Mouse (Mus musculus) large intestine, adult 2 months (tissue): ENCODE measurements around the gene Ifitm10. TPM values are rescaled to one million over a fixed set of nuclear protein-coding genes. Genes with fewer than 3 reads are reported as not detected.
"Not testable (repeated sequence)": the region's sequence is repeated elsewhere in the genome, so short reads cannot be mapped to it uniquely, and the experiment has no call there.

Experiments
- DNase-seq: peaks from one replicate; pipeline ENCODE4 v3.0.0-alpha.2; 2012; ENCODE audit warnings: low read depth, low spot score
- WGBS: fragments of 180-500 bp; shearing (Covaris S2); methylation state at CpG from one replicate; pipeline ENCODE4 v1.1.7; 2018; 5-methylcytosine and 5-hydroxymethylcytosine counted together
- polyA plus RNA-seq: library from polyadenylated mRNA; depleted of rRNA; stranded (reverse); fragments of >200 nt; gene quantifications from 2 replicates; pipeline ENCODE4 v1.2.3, GENCODE M21; 2012

Gene Ifitm10
- polyA plus RNA-seq, 1 experiment = 1.3 TPM

DNA sequence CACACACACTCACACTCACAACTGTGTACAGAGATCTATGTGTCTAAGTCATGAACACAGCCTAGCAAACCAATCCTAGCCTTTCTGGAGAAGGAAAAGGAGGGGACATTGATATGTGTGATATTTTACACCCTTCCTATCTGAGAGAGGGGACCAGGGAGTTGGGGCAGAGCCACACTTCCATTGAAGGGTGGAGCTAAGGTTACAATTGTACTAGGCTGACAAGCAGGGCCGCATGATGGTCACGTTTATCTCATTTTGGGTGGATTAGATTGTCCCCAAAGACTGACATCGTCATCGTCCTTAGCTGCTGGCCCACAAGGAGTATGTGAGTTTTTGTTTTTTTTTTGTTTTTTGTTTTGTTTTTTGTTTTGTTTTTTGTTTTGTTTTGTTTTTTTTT lies 42.3 kb downstream of the Ifitm10 start:
- no peak for DNase-seq
- WGBS = 87% methylated on average over 4 of the region's 4 CpGs

- WGBS = 65% methylated on average over 9 of the region's 9 CpGs
- no peak for DNase-seq
Measured at GRCm38 (mm10) chr7:142330271-142330724, 43.3 kb downstream of the Ifitm10 start.

GRCm38 (mm10) chr7:142328507-142328906 lies 45.0 kb downstream of the Ifitm10 start:
- 54% methylated on average over 3 of the region's 3 CpGs for WGBS
- no peak for DNase-seq

- whole genome bisulfite sequencing = 50% methylated on average over 9 of the region's 9 CpGs
- no peak for DNase-seq
Measured at GRCm38 (mm10) chr7:142326714-142327445, 46.7 kb downstream of the Ifitm10 start.

DNA sequence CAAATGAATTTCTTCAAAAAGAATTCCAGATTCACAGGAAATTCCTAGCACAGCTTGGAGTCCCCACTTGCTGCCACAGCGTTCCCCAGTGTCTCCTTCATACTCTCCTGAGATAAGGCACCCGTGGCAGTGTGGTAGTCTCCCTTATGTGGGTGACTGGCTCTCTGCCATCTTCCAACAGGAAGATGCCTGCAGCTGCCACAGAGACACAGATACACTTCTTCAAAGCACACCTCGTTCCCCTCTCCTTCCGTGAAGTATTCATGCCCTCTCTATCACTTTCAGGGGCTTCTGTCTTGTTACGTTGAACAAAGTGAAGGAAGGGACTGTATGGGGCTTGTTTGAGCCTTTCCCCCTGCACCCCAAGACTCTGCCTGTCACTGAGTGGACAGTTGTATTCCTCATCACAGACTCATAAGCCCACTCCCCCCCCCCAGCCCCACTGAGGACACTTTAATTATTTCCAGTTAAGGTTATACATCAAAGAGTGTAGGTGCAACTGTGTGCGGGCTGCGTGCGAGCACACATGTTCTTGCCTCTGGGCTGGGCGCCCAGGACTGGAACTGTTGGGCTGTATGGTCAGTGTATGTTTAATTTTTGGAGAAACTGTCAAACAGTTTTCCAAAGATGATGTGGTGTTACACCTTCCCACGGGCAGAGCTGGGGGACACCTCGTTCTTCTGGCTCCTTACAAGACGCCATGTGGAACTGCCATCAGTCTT lies 50.0 kb downstream of the Ifitm10 start:
- 83% methylated on average over 12 of the region's 12 CpGs for WGBS
- DNase-seq = no peak

- DNase-seq = no peak
- 83% methylated on average over 6 of the region's 6 CpGs for WGBS
Measured at GRCm38 (mm10) chr7:142322641-142323040, 50.9 kb downstream of the Ifitm10 start.

DNA sequence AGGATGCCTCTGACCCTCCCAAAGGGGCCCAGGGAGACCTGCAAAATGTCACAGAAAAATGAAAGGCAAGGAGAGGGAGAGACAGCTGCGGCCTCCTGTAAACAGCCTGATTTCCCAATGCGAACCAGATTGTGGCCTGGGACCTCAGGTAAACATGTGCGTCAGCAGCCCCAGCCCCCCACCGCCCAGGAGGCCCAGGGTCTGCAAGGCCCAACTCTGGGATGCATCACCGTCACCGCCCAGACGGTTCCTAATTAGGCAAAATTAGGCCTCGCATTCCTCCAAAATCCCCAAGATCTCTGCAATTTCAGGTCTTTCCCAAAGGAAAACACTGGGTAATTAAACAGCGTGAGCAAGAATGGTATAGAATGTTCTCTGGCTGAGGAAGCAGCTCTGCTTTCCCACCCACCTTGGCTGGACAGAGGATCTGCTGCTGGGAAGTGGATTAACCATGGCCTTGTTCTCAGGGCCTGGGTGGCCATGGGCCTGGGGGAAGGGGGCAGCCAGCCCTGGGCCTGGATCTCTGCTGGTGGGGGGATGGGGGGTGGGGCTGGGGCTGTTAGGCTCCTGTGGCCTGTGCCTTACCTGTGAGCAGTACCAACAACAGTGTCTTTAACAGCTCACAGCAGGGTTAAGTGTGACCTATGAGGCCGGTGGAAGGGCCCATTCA lies 51.8 kb downstream of the Ifitm10 start:
- 80% methylated on average over 7 of the region's 10 CpGs for WGBS

DNA sequence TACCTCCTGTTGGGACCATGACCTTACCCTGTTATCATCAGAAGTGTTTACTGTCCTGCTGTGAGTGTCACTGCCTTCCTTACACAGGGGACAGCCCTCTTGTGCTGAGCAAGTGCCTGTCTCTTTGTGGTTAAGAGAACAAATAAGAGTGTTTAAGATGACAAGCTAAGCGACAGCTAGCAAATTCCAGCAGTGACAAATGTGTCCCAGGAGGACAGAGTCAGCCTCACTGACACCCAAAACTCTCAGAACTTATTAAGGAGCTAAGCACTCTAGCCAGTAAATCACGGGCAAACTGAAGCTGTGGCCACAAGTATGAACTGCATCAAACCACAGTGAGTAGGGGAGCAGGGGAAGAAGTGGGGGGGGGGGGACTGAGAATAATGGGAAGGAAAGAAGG lies 52.6 kb downstream of the Ifitm10 start:
- DNase-seq = no peak
- WGBS = 40% methylated on average over 2 of the region's 2 CpGs

More for the DNA sequence above, 51.8 kb downstream of the Ifitm10 start:
- DNase-seq = not testable (repeated sequence)

GRCm38 (mm10) chr7:142319124-142319523 lies 54.4 kb downstream of the Ifitm10 start:
- DNase-seq = no peak
- WGBS = 83% methylated on average over 11 of the region's 11 CpGs

DNA sequence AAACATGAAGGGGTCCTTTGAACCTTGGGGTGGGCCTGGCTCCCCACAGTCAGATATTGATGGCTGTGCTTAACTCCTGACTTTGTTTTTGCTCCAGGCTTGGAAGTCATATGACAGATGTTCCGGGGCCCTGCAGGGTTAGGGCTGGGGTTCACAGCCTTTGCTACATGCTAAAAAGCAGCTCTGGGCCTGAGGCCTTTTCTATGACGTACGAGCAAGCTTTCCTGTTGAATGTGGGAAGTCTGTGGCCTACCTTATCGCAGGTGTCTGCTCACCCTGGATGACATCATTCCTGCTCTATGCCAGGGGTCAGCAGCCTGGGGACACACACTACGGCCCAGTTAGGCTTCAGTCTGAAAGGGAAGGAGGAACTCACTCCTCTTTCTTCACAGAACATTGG lies 56.3 kb downstream of the Ifitm10 start:
- WGBS = 78% methylated on average over 5 of the region's 5 CpGs
- no peak for DNase-seq

GRCm38 (mm10) chr7:142316558-142316957 lies 57.0 kb downstream of the Ifitm10 start:
- 42% methylated on average over 6 of the region's 6 CpGs for WGBS

GRCm38 (mm10) chr7:142314600-142315285 lies 58.8 kb downstream of the Ifitm10 start:
- DNase-seq = no peak
- WGBS = 59% methylated on average over 5 of the region's 5 CpGs

More at GRCm38 (mm10) chr7:142316558-142316957, 57.0 kb downstream of the Ifitm10 start:
- no peak for DNase-seq

GRCm38 (mm10) chr7:142303929-142304328 lies 69.6 kb downstream of the Ifitm10 start:
- not testable (repeated sequence) for DNase-seq
- WGBS = 61% methylated on average over 1 of the region's 1 CpGs

GRCm38 (mm10) chr7:142303249-142303648 lies 70.3 kb downstream of the Ifitm10 start, which contains the start of gene Krtap5-4:
Gene Krtap5-4 (plus strand): TSS chr7:142303549.
- WGBS = 17% methylated on average over 3 of the region's 3 CpGs
- DNase-seq = no peak

DNA sequence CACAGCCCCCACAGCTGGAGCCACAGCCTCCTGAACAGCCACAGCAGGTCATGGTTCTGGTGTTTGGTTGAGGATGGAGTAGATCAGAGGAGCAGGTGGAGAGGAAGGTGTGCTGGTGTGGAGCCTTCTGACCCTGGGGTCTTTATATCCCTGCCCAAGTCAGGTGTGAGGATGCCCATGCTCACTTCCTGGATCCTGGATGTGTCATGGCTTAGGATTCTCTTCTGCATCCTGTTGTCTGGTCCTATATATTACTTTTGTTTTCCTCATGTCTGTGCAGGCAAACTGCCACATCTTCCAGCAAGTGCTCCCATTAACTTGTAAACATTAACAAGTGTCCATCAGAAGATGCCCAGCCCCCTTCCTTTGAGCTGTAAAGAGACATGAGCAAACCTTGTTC lies 76.5 kb downstream of the Ifitm10 start, which contains the start of gene Krtap5-1:
TSS of gene Krtap5-1 (minus strand) at position 101 of the 400 bp plus-strand sequence.
- not testable (repeated sequence) for DNase-seq

- 18% methylated on average over 4 of the region's 4 CpGs for WGBS
- DNase-seq = not testable (repeated sequence)
Measured at GRCm38 (mm10) chr7:142296108-142296507, 77.4 kb downstream of the Ifitm10 start.

DNA sequence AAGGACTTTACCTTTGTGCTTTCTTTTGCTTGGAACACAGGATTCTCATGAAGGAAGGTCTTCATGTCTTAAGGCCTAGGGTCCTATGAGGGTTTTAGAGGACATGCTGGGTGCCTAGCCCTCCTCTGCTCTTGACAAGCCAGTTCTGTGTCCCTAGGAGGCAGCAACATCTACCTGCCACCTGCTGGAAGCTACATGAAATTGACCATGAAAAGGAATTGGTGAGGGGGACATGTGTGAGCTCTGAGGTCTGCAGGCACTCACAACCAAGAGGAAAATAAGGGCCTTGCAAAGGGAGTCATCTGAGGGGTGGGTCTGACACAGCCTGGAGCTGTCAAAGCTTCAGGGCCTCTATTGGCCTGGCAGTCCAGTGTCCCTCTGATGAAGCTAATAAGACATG lies 78.1 kb downstream of the Ifitm10 start:
- DNase-seq = no peak

DNA sequence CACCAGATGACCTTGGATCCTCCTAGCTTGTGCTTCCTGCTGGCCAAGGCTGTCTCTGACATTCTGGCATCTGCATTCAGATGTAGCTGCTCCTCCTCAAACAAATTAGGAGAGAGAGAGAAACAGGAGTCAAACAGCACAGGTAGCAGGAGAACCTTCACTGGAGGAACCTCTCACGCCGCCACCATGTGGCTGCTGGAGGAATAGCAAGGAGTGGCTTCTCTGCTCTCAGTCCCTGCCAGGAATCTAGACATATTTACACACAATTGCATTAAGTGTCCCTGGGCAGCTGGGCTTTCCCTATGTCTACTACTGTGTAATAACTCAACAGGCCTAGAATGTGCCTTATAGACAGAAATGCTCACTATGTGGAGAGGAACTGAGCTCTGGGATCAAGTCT lies 79.7 kb downstream of the Ifitm10 start:
- WGBS = 0% methylated on average over 2 of the region's 2 CpGs
- DNase-seq = not testable (repeated sequence)

DNA sequence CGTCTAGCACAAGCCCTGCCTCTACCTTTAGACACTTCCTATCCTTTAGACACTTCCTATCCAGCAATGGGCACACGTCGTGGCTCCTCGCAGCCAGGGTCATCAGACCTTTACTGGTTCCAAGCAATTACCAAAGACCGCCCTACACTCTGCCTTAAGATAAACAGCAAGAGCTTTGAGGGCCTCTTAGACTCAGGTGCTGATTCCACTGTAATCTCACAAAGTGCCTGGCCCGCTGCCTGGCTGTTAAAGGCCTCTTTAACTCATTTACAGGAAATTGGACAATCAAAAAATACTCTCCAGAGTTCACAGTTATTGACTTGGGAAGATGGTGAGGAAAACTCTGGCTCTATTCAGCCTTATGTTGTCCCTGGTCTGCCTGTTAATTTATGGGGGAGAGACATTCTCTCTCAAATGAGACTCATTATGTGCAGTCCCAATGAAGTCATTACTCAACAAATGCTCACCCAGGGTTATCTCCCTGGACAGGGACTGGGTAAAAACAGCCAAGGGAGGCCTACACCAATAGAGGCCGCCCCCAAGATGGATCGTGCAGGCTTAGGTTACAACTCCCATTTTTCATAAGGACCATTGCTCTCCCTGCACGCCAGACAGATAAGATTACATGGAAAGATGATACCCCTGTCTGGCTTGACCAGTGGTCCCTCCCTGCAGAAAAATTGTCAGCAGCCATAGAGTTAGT lies 87.5 kb downstream of the Ifitm10 start:
- not testable (repeated sequence) for DNase-seq
- WGBS = 50% methylated on average over 9 of the region's 9 CpGs
